Mouse (Mus musculus): Measurements from ENCODE around the gene Khdc1b.
"Not testable (repeated sequence)": the region's sequence is repeated elsewhere in the genome, so short reads cannot be mapped to it uniquely, and the experiment has no call there.

The Khdc1b gene

GRCm38 (mm10) chr1:21383256-21383655 is at the start of gene Khdc1b:
Gene Khdc1b (plus strand): TSS chr1:21383556.
- DNase-seq (ENCODE audit: low spot score): no peak

GRCm38 (mm10) chr1:21335836-21336235 is 47.5 kb upstream of the Khdc1b start:
- DNase-seq (ENCODE audit: low spot score): no peak

GRCm38 (mm10) chr1:21340745-21341144 is 42.6 kb upstream of the Khdc1b start:
- DNase-seq (ENCODE audit: low spot score): no peak

GRCm38 (mm10) chr1:21344253-21344652 is 39.1 kb upstream of the Khdc1b start:
- peak; percentile 67 for DNase-seq (ENCODE audit: low spot score)

- DNase-seq (ENCODE audit: low spot score): not testable (repeated sequence)
Measured at GRCm38 (mm10) chr1:21344752-21345151, 38.6 kb upstream of the Khdc1b start.

- no peak for DNase-seq (ENCODE audit: low spot score)
Measured at GRCm38 (mm10) chr1:21349341-21349740, 34.0 kb upstream of the Khdc1b start, which contains the start of gene Khdc1a. Gene Khdc1a (plus strand): TSS chr1:21349641.

GRCm38 (mm10) chr1:21368031-21368430 is 15.3 kb upstream of the Khdc1b start, which contains the start of gene Khdc1c:
Gene Khdc1c (plus strand): TSS chr1:21368331.
- not testable (repeated sequence) for DNase-seq (ENCODE audit: low spot score)

GRCm38 (mm10) chr1:21391138-21391671 is 7.8 kb downstream of the Khdc1b start:
- DNase-seq (ENCODE audit: low spot score): no peak

- DNase-seq (ENCODE audit: low spot score): no peak
Measured at GRCm38 (mm10) chr1:21402804-21403203, 19.4 kb downstream of the Khdc1b start.

GRCm38 (mm10) chr1:21407266-21407665 is 23.9 kb downstream of the Khdc1b start:
- DNase-seq (ENCODE audit: low spot score): no peak

GRCm38 (mm10) chr1:21411331-21412196 is 28.2 kb downstream of the Khdc1b start:
- DNase-seq (ENCODE audit: low spot score): peak; percentile 92

GRCm38 (mm10) chr1:21412197-21412555 is 28.8 kb downstream of the Khdc1b start:
- DNase-seq (ENCODE audit: low spot score): no peak

GRCm38 (mm10) chr1:21419370-21419769 is 36.0 kb downstream of the Khdc1b start:
- no peak for DNase-seq (ENCODE audit: low spot score)

- DNase-seq (ENCODE audit: low spot score): no peak
Measured at GRCm38 (mm10) chr1:21425654-21426053, 42.3 kb downstream of the Khdc1b start.

- no peak for DNase-seq (ENCODE audit: low spot score)
Measured at GRCm38 (mm10) chr1:21428079-21428478, 44.7 kb downstream of the Khdc1b start.

GRCm38 (mm10) chr1:21431666-21432065 is 48.3 kb downstream of the Khdc1b start:
- DNase-seq (ENCODE audit: low spot score): no peak

GRCm38 (mm10) chr1:21434853-21435252 is 51.5 kb downstream of the Khdc1b start:
- no peak for DNase-seq (ENCODE audit: low spot score)
